Mouse (Mus musculus): ENCODE measurements around the gene Akap8.
A peak's percentile ranks its signal among the peaks of the same experiment; 100 is the strongest.

Gene Akap8

GRCm38 (mm10) chr17:32320597-32321389 lies at the start of gene Akap8:
TSS of gene Akap8 (minus strand) at chr17:32321238.
- DNase-seq (ENCODE audit: low spot score in 2 of 2): peak; percentile 97 to 98

- no peak for DNase-seq (ENCODE audit: low spot score in 2 of 2)
Observed at GRCm38 (mm10) chr17:32368991-32369578, 48.0 kb upstream of the Akap8 start.

GRCm38 (mm10) chr17:32367706-32368105 lies 46.7 kb upstream of the Akap8 start:
- no peak for DNase-seq (ENCODE audit: low spot score in 2 of 2)

GRCm38 (mm10) chr17:32365296-32365695 lies 44.3 kb upstream of the Akap8 start:
- DNase-seq (ENCODE audit: low spot score in 2 of 2): no peak

GRCm38 (mm10) chr17:32364850-32365249 lies 43.8 kb upstream of the Akap8 start:
- no peak for DNase-seq (ENCODE audit: low spot score in 2 of 2)

GRCm38 (mm10) chr17:32364331-32364730 lies 43.3 kb upstream of the Akap8 start:
- peak; percentile 69 to 70 for DNase-seq (ENCODE audit: low spot score in 2 of 2)

GRCm38 (mm10) chr17:32363821-32364301 lies 42.8 kb upstream of the Akap8 start:
- no peak for DNase-seq (ENCODE audit: low spot score in 2 of 2)

GRCm38 (mm10) chr17:32362686-32363085 lies 41.6 kb upstream of the Akap8 start:
- DNase-seq (ENCODE audit: low spot score in 2 of 2): no peak

GRCm38 (mm10) chr17:32359928-32360327 lies 38.9 kb upstream of the Akap8 start:
- DNase-seq (ENCODE audit: low spot score in 2 of 2): no peak

- no peak for DNase-seq (ENCODE audit: low spot score in 2 of 2)
Observed at GRCm38 (mm10) chr17:32358943-32359340, 37.9 kb upstream of the Akap8 start.

- DNase-seq (ENCODE audit: low spot score in 2 of 2): no peak
Observed at GRCm38 (mm10) chr17:32358192-32358942, 37.3 kb upstream of the Akap8 start.

- no peak for DNase-seq (ENCODE audit: low spot score in 2 of 2)
Observed at GRCm38 (mm10) chr17:32356766-32357760, 36.0 kb upstream of the Akap8 start.

- DNase-seq (ENCODE audit: low spot score in 2 of 2): no peak
Observed at GRCm38 (mm10) chr17:32356281-32356680, 35.2 kb upstream of the Akap8 start.

GRCm38 (mm10) chr17:32355031-32355430 lies 34.0 kb upstream of the Akap8 start:
- DNase-seq (ENCODE audit: low spot score in 2 of 2): no peak

- no peak for DNase-seq (ENCODE audit: low spot score in 2 of 2)
Observed at GRCm38 (mm10) chr17:32354211-32354610, 33.2 kb upstream of the Akap8 start.

GRCm38 (mm10) chr17:32353696-32354095 lies 32.7 kb upstream of the Akap8 start:
- no peak for DNase-seq (ENCODE audit: low spot score in 2 of 2)

GRCm38 (mm10) chr17:32351726-32352125 lies 30.7 kb upstream of the Akap8 start:
- DNase-seq (ENCODE audit: low spot score in 2 of 2): no peak

GRCm38 (mm10) chr17:32351269-32351668 lies 30.2 kb upstream of the Akap8 start:
- no peak for DNase-seq (ENCODE audit: low spot score in 2 of 2)

GRCm38 (mm10) chr17:32350382-32350983 lies 29.4 kb upstream of the Akap8 start, which contains the start of gene Akap8l:
TSS of gene Akap8l (minus strand) at chr17:32350607.
- peak; percentile 92 to 98 for DNase-seq (ENCODE audit: low spot score in 2 of 2)

- DNase-seq (ENCODE audit: low spot score in 2 of 2): no peak
Observed at GRCm38 (mm10) chr17:32349851-32350381, 28.9 kb upstream of the Akap8 start.
